Mouse (Mus musculus) kidney, postnatal 14 days (tissue): ENCODE measurements around the gene Pde6c.

Experiments used
- DNase-seq: peaks from one replicate; pipeline ENCODE4 v3.0.0; 2022; ENCODE audit warnings: mixed read lengths

Gene Pde6c

GRCm38 (mm10) chr19:38143540-38144271 is 11.1 kb downstream of the Pde6c start:
- no peak for DNase-seq

GRCm38 (mm10) chr19:38156243-38156642 is 23.7 kb downstream of the Pde6c start:
- DNase-seq: no peak

- DNase-seq: no peak
Measured at GRCm38 (mm10) chr19:38161648-38162354, 29.2 kb downstream of the Pde6c start.

- no peak for DNase-seq
Measured at GRCm38 (mm10) chr19:38164633-38165032, 32.1 kb downstream of the Pde6c start.

- DNase-seq: no peak
Measured at GRCm38 (mm10) chr19:38179675-38180074, 47.1 kb downstream of the Pde6c start.

GRCm38 (mm10) chr19:38186631-38187344 is 54.2 kb downstream of the Pde6c start:
- no peak for DNase-seq

GRCm38 (mm10) chr19:38187345-38187680 is 54.7 kb downstream of the Pde6c start:
- no peak for DNase-seq

GRCm38 (mm10) chr19:38190606-38191005 is 58.0 kb downstream of the Pde6c start:
- DNase-seq: no peak

GRCm38 (mm10) chr19:38191446-38191845 is 58.9 kb downstream of the Pde6c start:
- no peak for DNase-seq

GRCm38 (mm10) chr19:38195245-38195644 is 62.7 kb downstream of the Pde6c start:
- DNase-seq: no peak

- DNase-seq: no peak
Measured at GRCm38 (mm10) chr19:38198731-38199130, 66.2 kb downstream of the Pde6c start.

- DNase-seq: no peak
Measured at GRCm38 (mm10) chr19:38206669-38207068, 74.1 kb downstream of the Pde6c start.

- DNase-seq: no peak
Measured at GRCm38 (mm10) chr19:38217696-38218095, 85.1 kb downstream of the Pde6c start.

GRCm38 (mm10) chr19:38223356-38223904 is 90.8 kb downstream of the Pde6c start:
- no peak for DNase-seq

GRCm38 (mm10) chr19:38223905-38224684 is 91.5 kb downstream of the Pde6c start, which contains the start of gene Fra10ac1:
Fra10ac1 (minus strand) TSS chr19:38224156.
- peak; percentile 93 for DNase-seq

GRCm38 (mm10) chr19:38224685-38225060 is 92.1 kb downstream of the Pde6c start:
- no peak for DNase-seq

GRCm38 (mm10) chr19:38228699-38229098 is 96.1 kb downstream of the Pde6c start:
- DNase-seq: no peak

- peak; percentile 16 for DNase-seq
Measured at GRCm38 (mm10) chr19:38232087-38232486, 99.5 kb downstream of the Pde6c start.

GRCm38 (mm10) chr19:38232516-38232915 is 99.9 kb downstream of the Pde6c start:
- no peak for DNase-seq
